ENCODE assay signal across 10 mouse cellular contexts in the genomic region with DNA sequence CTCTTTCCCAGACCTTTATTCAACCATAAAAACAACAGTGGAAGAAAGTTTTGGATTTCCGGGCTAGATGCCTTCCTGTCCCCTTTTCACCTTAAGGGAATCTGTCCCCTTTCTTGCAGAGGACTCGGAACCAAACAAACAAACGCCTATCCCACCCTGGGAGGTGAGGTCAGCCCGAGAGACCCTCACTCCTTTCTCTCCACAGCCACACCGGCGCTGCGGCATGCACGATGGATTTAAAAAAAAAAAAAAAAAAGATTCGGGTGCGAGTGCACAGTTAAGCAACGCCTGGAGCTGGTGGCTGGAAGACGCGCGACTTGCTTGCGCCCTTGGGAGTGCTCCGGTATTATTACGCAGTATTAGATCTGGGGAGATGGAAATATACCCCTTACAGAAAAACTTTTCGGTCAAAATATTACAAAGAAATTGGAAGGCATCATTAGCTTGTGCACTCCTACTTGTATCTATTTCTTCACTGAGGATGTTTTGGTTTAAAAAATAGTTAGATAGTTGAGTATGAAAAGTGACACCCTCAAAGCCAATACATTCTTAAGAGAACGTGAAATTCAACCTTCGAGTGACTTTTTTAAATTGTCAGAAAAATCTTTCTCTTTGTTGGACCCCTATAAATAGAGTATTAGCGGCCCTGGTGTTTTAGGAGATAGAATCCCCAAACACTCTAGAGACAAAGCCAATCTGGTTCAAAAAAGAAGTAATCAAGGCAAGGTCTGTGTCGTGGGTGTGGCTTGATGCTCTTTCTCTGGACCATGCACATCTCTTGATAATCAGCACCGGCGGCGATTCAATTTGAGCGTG. TPM values are rescaled to one million over a fixed set of nuclear protein-coding genes. Genes with fewer than 3 reads are reported as not detected.
DNase-seq lines count a peak whose midpoint lies in the region; ATAC-seq and TF ChIP-seq lines count a peak whose summit lies in the region.
"Had no signal": no experiment of that assay in that cellular context is flagged by ENCODE, and none has a peak within 500 bp of the region (broad histone marks: within the 10 kb centered on the region; RNA-seq: fewer than 3 reads in every experiment).

No protein-coding gene starts in this region.

- H3K4me1 ChIP-seq in heart, embryonic 15.5 days (replicated peaks) = peaks cover 23% of the 10 kb centered on the region
- H3K4me1 ChIP-seq in forebrain, embryonic 12.5 days = peaks cover 28% of the 10 kb centered on the region
- peaks cover 10% of the 10 kb centered on the region; the same call in 1 of the 2 replicates for H3K4me1 ChIP-seq in limb, embryonic 11.5 days (ENCODE audit: control insufficient read depth, insufficient read depth, low read length)
- peaks cover 8% of the 10 kb centered on the region; the same call in 1 of the 2 replicates for H3K4me1 ChIP-seq in liver, postnatal 0 days (ENCODE audit: insufficient read depth)

- no peak overlapping the region for H3K27ac ChIP-seq in heart, embryonic 15.5 days
- no peak overlapping the region for H3K27ac ChIP-seq in forebrain, embryonic 12.5 days
- no peak overlapping the region for H3K27ac ChIP-seq in limb, embryonic 11.5 days (replicated peaks; ENCODE audit: low read depth, low read length)
- H3K27ac ChIP-seq in liver, postnatal 0 days (ENCODE audit: low read depth) = no peak overlapping the region

- TF ChIP-seq EP300 in liver, postnatal 0 days (IDR thresholded peaks at IDR 0.05; ENCODE audit: low read depth) = no peak

- no peak for DNase-seq in heart, postnatal 14 days
- DNase-seq in ZHBTc4 (ENCODE audit: low read depth, low spot score) = peak; percentile 16
- peak; percentile 52 for DNase-seq in limb, embryonic 11.5 days (ENCODE audit: low spot score)
- DNase-seq in c-Kit-positive CD71-positive TER-119-positive erythroid progenitor cells, embryonic 14.5 days (ENCODE audit: low spot score) = no peak
- DNase-seq in liver, postnatal 0 days = no peak
- no peak for DNase-seq in urinary bladder, postnatal 36 days (ENCODE audit: low spot score in 2 of 2)
- DNase-seq: lung, postnatal 4 days; right cerebral cortex, postnatal 25 days had no signal

- H3K9me3 ChIP-seq in heart, embryonic 15.5 days (replicated peaks) = no peaks in the 10 kb centered on the region
- H3K9me3 ChIP-seq in forebrain, embryonic 12.5 days = no peaks in the 10 kb centered on the region
- H3K9me3 ChIP-seq in limb, embryonic 11.5 days (ENCODE audit: control insufficient read depth, low read length) = no peaks in the 10 kb centered on the region
- no peaks in the 10 kb centered on the region for H3K9me3 ChIP-seq in liver, postnatal 0 days (ENCODE audit: low read length)

- no peak for ATAC-seq in heart, embryonic 15.5 days (replicated peaks; ENCODE audit: insufficient number of reproducible peaks, insufficient read depth, low FRiP score, low read depth)
- ATAC-seq in forebrain, embryonic 12.5 days (ENCODE audit: low FRiP score) = no peak; the same call in 1 of the 2 replicates
- no peak for ATAC-seq in limb, embryonic 11.5 days (ENCODE audit: insufficient number of reproducible peaks, low FRiP score, low TSS enrichment, low read depth)
- no peak for ATAC-seq in liver, postnatal 0 days

- H3K9ac ChIP-seq in heart, embryonic 15.5 days = no peak overlapping the region
- H3K9ac ChIP-seq in forebrain, embryonic 12.5 days = no peak overlapping the region
- H3K9ac ChIP-seq in limb, embryonic 11.5 days (ENCODE audit: low read length) = no peak overlapping the region
- H3K9ac ChIP-seq in liver, postnatal 0 days (replicated peaks) = no peak overlapping the region

- H3K4me3 ChIP-seq in heart, embryonic 15.5 days = peak overlapping the region; percentile 49
- peak overlapping the region; percentile 41 for H3K4me3 ChIP-seq in forebrain, embryonic 12.5 days (replicated peaks)
- H3K4me3 ChIP-seq in limb, embryonic 11.5 days (ENCODE audit: low read depth, low read length) = peak overlapping the region; percentile 12
- no peak overlapping the region for H3K4me3 ChIP-seq in liver, postnatal 0 days (ENCODE audit: low read depth, low read length)

- WGBS in heart, embryonic 15.5 days = 2% methylated on average over 26 of the region's 26 CpGs
- 1% methylated on average over 26 of the region's 26 CpGs for WGBS in forebrain, embryonic 12.5 days
- under 1% methylated on average over 26 of the region's 26 CpGs for WGBS in limb, embryonic 11.5 days
- WGBS in liver, postnatal 0 days (ENCODE audit: insufficient replicate concordance) = under 1% methylated on average over 26 of the region's 26 CpGs

- TF ChIP-seq CTCF in liver, postnatal 0 days (IDR thresholded peaks at IDR 0.05; ENCODE audit: low read depth) = no peak

- no peaks in the 10 kb centered on the region for H3K36me3 ChIP-seq in heart, embryonic 15.5 days
- H3K36me3 ChIP-seq in forebrain, embryonic 12.5 days (replicated peaks) = no peaks in the 10 kb centered on the region
- no peaks in the 10 kb centered on the region for H3K36me3 ChIP-seq in limb, embryonic 11.5 days (ENCODE audit: control insufficient read depth, insufficient read depth, low read length)
- H3K36me3 ChIP-seq in liver, postnatal 0 days (replicated peaks; ENCODE audit: insufficient read depth, low read length) = no peaks in the 10 kb centered on the region

- peaks cover 89% of the 10 kb centered on the region for H3K27me3 ChIP-seq in heart, embryonic 15.5 days
- peaks cover 82% of the 10 kb centered on the region for H3K27me3 ChIP-seq in forebrain, embryonic 12.5 days
- H3K27me3 ChIP-seq in limb, embryonic 11.5 days (ENCODE audit: control insufficient read depth, insufficient read depth, low read length) = peaks cover 70% of the 10 kb centered on the region
- peaks cover 70% of the 10 kb centered on the region for H3K27me3 ChIP-seq in liver, postnatal 0 days (ENCODE audit: insufficient read depth, low read length)

- intact Hi-C loops in heart, postnatal 14 days (cut with DNase I) = no loop called here

- peak overlapping the region; percentile 80 for H3K4me2 ChIP-seq in heart, embryonic 15.5 days
- H3K4me2 ChIP-seq in forebrain, embryonic 12.5 days = peak overlapping the region; percentile 73
- H3K4me2 ChIP-seq in limb, embryonic 11.5 days (ENCODE audit: low read depth, severe bottlenecking) = peak overlapping the region; percentile 11; the same call in 1 of the 2 replicates
- H3K4me2 ChIP-seq in liver, postnatal 0 days (ENCODE audit: low read depth, low read length) = no peak overlapping the region

RNA-seq across cellular contexts. Expression of gene Nr4a2, which starts 19.8 kb away (rescaled TPM):
- polyA plus RNA-seq in heart, embryonic 15.5 days (2015; fragmentation: Nextera tagmentation; extraction: Ambion mirVana) = 2.1 and 3.1 TPM in 2 replicates
- total RNA-seq in heart, postnatal 14 days (2021) = 1 to 10 TPM; 1.7 to 1.9 TPM
- polyA plus RNA-seq in forebrain, embryonic 12.5 days (2016; fragmentation: Nextera tagmentation; extraction: Ambion mirVana) = 18.1 and 18.7 TPM in 2 replicates
- 7.7 and 8.8 TPM in 2 replicates for polyA plus RNA-seq in limb, embryonic 11.5 days (2014; fragmentation: Nextera tagmentation; extraction: Ambion mirVana)
- polyA plus RNA-seq in liver, postnatal 0 days (2015; fragmentation: Nextera tagmentation; extraction: Ambion mirVana) = 0.18 and 0.27 TPM in 2 replicates

Comparison
In these comparisons a context has a peak if more than half of its experiments do, and no peak if none do; other contexts are left out.
1. DNase-seq: peak in ZHBTc4 (single experiment) and limb, embryonic 11.5 days (single experiment); none in heart, postnatal 14 days (0 of 2), c-Kit-positive CD71-positive TER-119-positive erythroid progenitor cells, embryonic 14.5 days (single experiment), liver, postnatal 0 days (single experiment) and urinary bladder, postnatal 36 days (0 of 2).